ENCODE assay signal across 8 mouse cellular contexts in genomic region chr6:28618751-28619153, GRCm38 (mm10).
DNase-seq lines count a peak whose midpoint lies in the region; ATAC-seq lines count a peak whose summit lies in the region.

No protein-coding gene starts in this region.

- 20% methylated on average over 7 of the region's 7 CpGs for WGBS in heart, embryonic 10.5 days
- WGBS in liver, embryonic 12.5 days (ENCODE audit: insufficient replicate concordance): 46% methylated on average over 7 of the region's 7 CpGs
- 28% methylated on average over 7 of the region's 7 CpGs for WGBS in neural tube, embryonic 15.5 days

- H3K9me3 ChIP-seq in heart, embryonic 10.5 days: no peaks in the 10 kb centered on the region
- H3K9me3 ChIP-seq in liver, embryonic 12.5 days (replicated peaks): no peaks in the 10 kb centered on the region
- H3K9me3 ChIP-seq in neural tube, embryonic 15.5 days (replicated peaks): no peaks in the 10 kb centered on the region

- H3K4me3 ChIP-seq in heart, embryonic 10.5 days: peak overlapping the region; percentile 12; the same call in 1 of the 2 replicates
- no peak overlapping the region for H3K4me3 ChIP-seq in liver, embryonic 12.5 days
- H3K4me3 ChIP-seq in neural tube, embryonic 15.5 days (replicated peaks): no peak overlapping the region

- no peak overlapping the region for H3K9ac ChIP-seq in liver, embryonic 12.5 days
- H3K9ac ChIP-seq in neural tube, embryonic 15.5 days (replicated peaks): no peak overlapping the region

- H3K4me2 ChIP-seq in liver, embryonic 12.5 days: no peak overlapping the region
- H3K4me2 ChIP-seq in neural tube, embryonic 15.5 days: no peak overlapping the region

- H3K27ac ChIP-seq in heart, embryonic 10.5 days: peak overlapping the region; percentile 74
- peak overlapping the region; percentile 50 for H3K27ac ChIP-seq in liver, embryonic 12.5 days
- no peak overlapping the region for H3K27ac ChIP-seq in neural tube, embryonic 15.5 days (replicated peaks)

- no peak for ATAC-seq in liver, embryonic 12.5 days
- peak; percentile 36; the same call in 1 of the 2 replicates for ATAC-seq in neural tube, embryonic 15.5 days (ENCODE audit: low FRiP score)

- peaks cover 49% of the 10 kb centered on the region for H3K4me1 ChIP-seq in heart, embryonic 10.5 days
- H3K4me1 ChIP-seq in liver, embryonic 12.5 days: peaks cover 80% of the 10 kb centered on the region
- H3K4me1 ChIP-seq in neural tube, embryonic 15.5 days: peaks cover 23% of the 10 kb centered on the region

- peak; percentile 6 to 7 for DNase-seq in urinary bladder, adult 18-20 months (ENCODE audit: low spot score in 2 of 2)
- DNase-seq in urinary bladder, postnatal 10 days (ENCODE audit: low spot score): no peak
- DNase-seq in cerebellum, postnatal 14 days: peak; percentile 60 to 63
- DNase-seq in heart, embryonic 10.5 days (ENCODE audit: low spot score): peak; percentile 83
- peak; percentile 62 for DNase-seq in kidney, adult 18-20 months
- DNase-seq in thymus, postnatal 4 days: no peak

- no peaks in the 10 kb centered on the region for H3K27me3 ChIP-seq in heart, embryonic 10.5 days (ENCODE audit: insufficient read depth, poor library complexity, severe bottlenecking)
- H3K27me3 ChIP-seq in liver, embryonic 12.5 days (replicated peaks): no peaks in the 10 kb centered on the region
- no peaks in the 10 kb centered on the region for H3K27me3 ChIP-seq in neural tube, embryonic 15.5 days (replicated peaks)

- no peaks in the 10 kb centered on the region for H3K36me3 ChIP-seq in heart, embryonic 10.5 days
- H3K36me3 ChIP-seq in liver, embryonic 12.5 days: no peaks in the 10 kb centered on the region
- no peaks in the 10 kb centered on the region for H3K36me3 ChIP-seq in neural tube, embryonic 15.5 days

Comparison
In these comparisons a context has a peak if more than half of its experiments do, and no peak if none do; other contexts are left out.
1. DNase-seq: peak in urinary bladder, adult 18-20 months (2 of 2), cerebellum, postnatal 14 days (2 of 2), heart, embryonic 10.5 days (single experiment) and kidney, adult 18-20 months (single experiment); none in urinary bladder, postnatal 10 days (single experiment) and thymus, postnatal 4 days (single experiment).